Mouse (Mus musculus): ENCODE measurements around the gene Heatr3. TPM values are rescaled to one million over a fixed set of nuclear protein-coding genes. Genes with fewer than 3 reads are reported as not detected.
"Not testable (repeated sequence)": the region's sequence is repeated elsewhere in the genome, so short reads cannot be mapped to it uniquely, and the experiment has no call there.

Gene Heatr3
- total and polyA plus RNA-seq, 2 experiments from 2014 or later: 28.5 to 29.2 TPM

DNA sequence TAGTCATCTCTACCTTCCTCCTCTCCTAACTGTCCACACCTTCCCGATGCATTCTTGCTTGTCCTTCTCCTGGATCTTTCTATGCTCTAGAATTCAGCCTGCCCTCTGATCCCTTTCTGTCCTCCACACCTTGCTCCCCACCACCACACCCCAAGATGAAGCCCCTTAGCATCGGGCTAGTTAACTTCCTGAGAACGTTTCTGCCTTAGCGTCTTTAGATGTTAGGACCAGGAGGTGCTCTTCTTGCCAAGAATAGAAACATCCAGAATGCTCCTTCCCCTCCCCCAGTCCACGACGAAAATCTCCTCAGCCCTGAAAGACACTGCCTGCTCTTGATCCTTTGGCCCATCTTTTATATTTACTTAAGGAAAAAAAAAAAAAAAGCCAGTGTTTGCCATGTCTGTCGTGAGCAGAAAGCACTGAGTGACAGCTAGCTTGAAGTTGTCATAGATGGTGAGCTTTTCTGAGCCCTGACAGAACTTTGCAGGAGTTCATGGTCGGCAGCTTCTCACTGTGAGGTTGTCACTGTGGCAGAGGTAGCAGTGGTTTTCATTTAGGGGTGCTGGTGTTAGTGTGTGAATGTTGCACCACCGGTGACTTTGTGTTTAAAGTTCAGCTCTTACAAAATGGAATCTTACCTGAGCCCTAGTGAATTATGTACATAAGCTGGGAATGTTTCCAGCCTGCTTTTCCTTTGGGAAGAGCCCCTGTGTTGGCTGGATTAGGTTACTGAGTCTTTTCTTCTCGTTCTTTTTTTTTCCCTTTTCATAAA is 63.3 kb downstream of the Heatr3 start:
- peak overlapping the region; percentile 87 for H3K4me2 ChIP-seq (ENCODE audit: low read depth, low read length)
- 16% methylated on average over 10 of the region's 10 CpGs for WGBS
- peak overlapping the region; percentile 88 for H3K9ac ChIP-seq (replicated peaks; ENCODE audit: low read length)
- no peak for TF ChIP-seq CTCF (IDR thresholded peaks at IDR 0.05; ENCODE audit: low read depth)
- DNase-seq (ENCODE audit: low spot score): no peak
- no peaks in the 10 kb centered on the region for H3K27me3 ChIP-seq (ENCODE audit: insufficient read depth, low read length)
- H3K9me3 ChIP-seq (ENCODE audit: low read length): no peaks in the 10 kb centered on the region
- ATAC-seq: no peak
- H3K27ac ChIP-seq: no peak overlapping the region
- no peaks in the 10 kb centered on the region for H3K36me3 ChIP-seq (ENCODE audit: insufficient read depth, low read length)
- H3K4me1 ChIP-seq (ENCODE audit: insufficient read depth, low read length): peaks cover 19% of the 10 kb centered on the region
- peak overlapping the region; percentile 91 for H3K4me3 ChIP-seq (ENCODE audit: low read length)

GRCm38 (mm10) chr8:88201641-88202040 is 64.0 kb downstream of the Heatr3 start:
- H3K9me3 ChIP-seq (ENCODE audit: low read length): no peaks in the 10 kb centered on the region
- no peak overlapping the region for H3K9ac ChIP-seq (replicated peaks; ENCODE audit: low read length)
- no peak overlapping the region for H3K27ac ChIP-seq
- no peak for DNase-seq (ENCODE audit: low spot score)
- peak overlapping the region; percentile 87 for H3K4me2 ChIP-seq (ENCODE audit: low read depth, low read length)
- TF ChIP-seq CTCF (IDR thresholded peaks at IDR 0.05; ENCODE audit: low read depth): no peak
- peaks cover 19% of the 10 kb centered on the region for H3K4me1 ChIP-seq (ENCODE audit: insufficient read depth, low read length)
- no peaks in the 10 kb centered on the region for H3K36me3 ChIP-seq (ENCODE audit: insufficient read depth, low read length)
- WGBS: 46% methylated on average over 3 of the region's 3 CpGs
- H3K4me3 ChIP-seq (ENCODE audit: low read length): peak overlapping the region; percentile 91
- ATAC-seq: no peak
- no peaks in the 10 kb centered on the region for H3K27me3 ChIP-seq (ENCODE audit: insufficient read depth, low read length)

DNA sequence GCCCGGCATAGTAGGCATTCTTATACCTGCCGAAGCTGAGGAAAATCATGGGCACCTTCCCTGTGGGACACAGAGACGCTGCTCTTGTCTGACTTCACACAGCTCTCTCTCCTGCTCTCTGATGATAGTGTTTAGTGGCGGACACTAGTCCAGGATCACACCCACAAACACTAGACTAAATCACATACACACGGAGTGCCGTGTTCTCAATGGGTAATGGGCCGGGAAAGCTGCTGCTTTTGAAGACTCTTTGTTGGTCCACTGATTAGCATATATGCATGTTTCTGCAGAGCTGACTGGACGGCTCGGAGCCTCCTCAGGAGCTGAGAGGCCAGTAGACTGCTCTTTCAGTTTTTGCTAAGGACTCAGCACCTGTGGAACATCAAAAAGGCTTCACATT is 68.4 kb downstream of the Heatr3 start:
- TF ChIP-seq CTCF (IDR thresholded peaks at IDR 0.05; ENCODE audit: low read depth): no peak
- H3K27ac ChIP-seq: no peak overlapping the region
- ATAC-seq (no peak), DNase-seq (ENCODE audit: low spot score) (no peak)
- no peaks in the 10 kb centered on the region for H3K36me3 ChIP-seq (ENCODE audit: insufficient read depth, low read length)
- no peak overlapping the region for H3K4me3 ChIP-seq (ENCODE audit: low read length)
- no peak overlapping the region for H3K4me2 ChIP-seq (ENCODE audit: low read depth, low read length)
- peaks cover 12% of the 10 kb centered on the region for H3K4me1 ChIP-seq (ENCODE audit: insufficient read depth, low read length)
- 55% methylated on average over 9 of the region's 9 CpGs for WGBS
- no peaks in the 10 kb centered on the region for H3K27me3 ChIP-seq (ENCODE audit: insufficient read depth, low read length)
- H3K9ac ChIP-seq (replicated peaks; ENCODE audit: low read length): no peak overlapping the region
- H3K9me3 ChIP-seq (ENCODE audit: low read length): no peaks in the 10 kb centered on the region

DNA sequence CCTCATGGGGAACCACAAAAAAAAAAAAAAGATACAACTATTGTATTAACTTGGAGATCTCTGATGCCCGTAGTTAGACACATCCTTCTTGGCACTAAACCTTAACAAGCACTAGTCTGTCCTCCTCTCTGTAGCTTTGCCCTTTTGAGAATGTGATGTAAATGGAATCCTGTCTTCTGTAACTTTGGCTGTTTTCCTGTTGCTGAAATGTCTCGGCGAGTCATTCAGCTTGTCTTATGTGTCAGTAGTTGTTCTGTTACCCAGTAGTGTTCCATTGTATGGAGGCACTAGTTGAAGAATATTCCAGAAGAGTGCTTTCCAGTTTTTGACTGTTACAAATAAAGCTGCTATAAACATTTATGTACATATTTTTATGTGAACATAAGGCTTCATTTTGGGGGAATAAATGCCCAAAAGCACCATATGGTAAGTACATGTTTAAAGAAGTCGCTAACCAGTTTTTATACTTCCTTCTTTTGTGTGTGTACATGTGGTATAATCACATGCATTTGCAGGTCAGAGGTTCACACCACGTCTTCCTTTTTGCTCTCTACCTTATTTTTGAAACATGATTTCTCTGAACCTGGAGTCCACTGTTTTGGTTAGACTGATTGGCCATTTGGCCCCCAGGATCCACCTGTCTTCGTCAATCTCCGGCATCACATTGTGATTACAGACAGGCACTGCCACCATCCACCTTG is 69.6 kb downstream of the Heatr3 start:
- no peak for DNase-seq (ENCODE audit: low spot score)
- no peak for TF ChIP-seq CTCF (IDR thresholded peaks at IDR 0.05; ENCODE audit: low read depth)

DNA sequence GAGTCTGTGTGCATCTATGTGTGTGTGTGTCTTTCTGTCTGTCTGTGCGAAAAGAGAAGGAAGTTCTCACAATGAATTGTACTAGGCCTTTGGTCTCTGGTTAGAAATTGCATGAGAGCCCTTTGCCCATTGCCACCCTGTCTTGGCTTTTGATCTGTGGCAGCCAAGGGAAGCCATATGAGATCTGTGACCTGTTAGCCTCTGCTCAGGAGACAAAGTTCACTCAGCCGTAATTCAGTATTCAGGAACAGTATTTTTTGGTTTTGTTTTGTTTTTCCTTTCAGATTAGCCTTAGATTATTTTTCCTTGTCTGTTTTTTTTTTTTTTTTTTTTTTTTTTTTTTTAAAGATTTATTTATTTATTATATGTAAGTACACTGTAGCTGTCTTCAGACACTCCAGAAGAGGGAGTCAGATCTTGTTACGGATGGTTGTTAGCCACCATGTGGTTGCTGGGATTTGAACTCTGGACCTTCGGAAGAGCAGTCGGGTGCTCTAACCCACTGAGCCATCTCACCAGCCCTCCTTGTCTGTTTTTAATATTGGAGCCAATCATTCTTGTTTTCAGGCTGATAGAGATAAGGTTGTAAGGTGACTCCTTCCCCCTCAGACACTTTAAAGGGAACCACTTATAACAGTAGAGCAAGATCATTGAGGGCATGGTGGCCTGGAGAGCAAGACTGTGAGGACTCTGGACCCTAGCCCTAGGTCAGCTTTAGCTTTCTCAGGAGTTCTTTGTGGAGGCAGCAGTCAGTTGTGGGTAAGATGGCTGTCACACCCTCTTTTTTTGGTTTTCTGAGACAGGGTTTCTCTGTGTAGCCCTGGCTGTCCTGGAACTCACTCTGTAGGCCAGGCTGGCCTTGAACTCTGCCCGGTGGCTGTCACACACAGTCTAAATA is 72.5 kb downstream of the Heatr3 start:
- H3K9me3 ChIP-seq (ENCODE audit: low read length); DNase-seq (ENCODE audit: low spot score): not testable (repeated sequence)

More for the DNA sequence above, 69.6 kb downstream of the Heatr3 start:
- WGBS: 80% methylated on average over 7 of the region's 7 CpGs
- Histone ChIP-seq H3K4me3 (ENCODE audit: low read length) (no peak overlapping the region), H3K4me2 (ENCODE audit: low read depth, low read length) (no peak overlapping the region), H3K27me3 (ENCODE audit: insufficient read depth, low read length) (no peaks in the 10 kb centered on the region), H3K4me1 (ENCODE audit: insufficient read depth, low read length) (no peaks in the 10 kb centered on the region), H3K9ac (replicated peaks; ENCODE audit: low read length) (no peak overlapping the region), H3K27ac (no peak overlapping the region), H3K36me3 (ENCODE audit: insufficient read depth, low read length) (no peaks in the 10 kb centered on the region), H3K9me3 (ENCODE audit: low read length) (no peaks in the 10 kb centered on the region)
- ATAC-seq: no peak

DNA sequence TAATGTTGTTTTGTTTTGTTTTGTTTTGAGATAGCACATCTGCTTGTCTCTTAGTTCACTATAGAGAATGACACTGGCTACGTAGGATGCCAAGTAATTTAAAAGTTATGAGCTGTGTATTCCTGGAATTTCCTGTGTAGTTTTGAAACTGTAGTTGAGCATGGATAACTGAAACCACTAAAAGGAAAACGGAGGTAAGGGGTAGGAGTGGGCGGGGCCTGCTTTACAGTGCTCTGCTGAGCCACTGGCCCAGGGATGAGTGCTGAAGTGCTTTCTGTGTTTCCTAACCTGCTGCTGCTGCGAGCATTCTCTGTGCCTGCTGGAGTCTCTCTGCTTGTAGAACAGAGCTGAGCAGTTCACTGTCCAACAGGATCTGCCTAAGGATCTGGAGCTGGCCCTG is 83.7 kb downstream of the Heatr3 start:
- no peak for ATAC-seq
- Histone ChIP-seq H3K9ac (replicated peaks; ENCODE audit: low read length) (no peak overlapping the region), H3K4me2 (ENCODE audit: low read depth, low read length) (no peak overlapping the region), H3K9me3 (ENCODE audit: low read length) (no peaks in the 10 kb centered on the region), H3K4me1 (ENCODE audit: insufficient read depth, low read length) (no peaks in the 10 kb centered on the region), H3K4me3 (ENCODE audit: low read length) (no peak overlapping the region), H3K36me3 (ENCODE audit: insufficient read depth, low read length) (no peaks in the 10 kb centered on the region), H3K27ac (no peak overlapping the region), H3K27me3 (ENCODE audit: insufficient read depth, low read length) (no peaks in the 10 kb centered on the region)
- no peak for DNase-seq (ENCODE audit: low spot score)
- no peak for TF ChIP-seq CTCF (IDR thresholded peaks at IDR 0.05; ENCODE audit: low read depth)
- 70% methylated on average over 4 of the region's 4 CpGs for WGBS

More for the DNA sequence above, 72.5 kb downstream of the Heatr3 start:
- WGBS: 88% methylated on average over 5 of the region's 6 CpGs
- H3K4me1 ChIP-seq (ENCODE audit: insufficient read depth, low read length); H3K27ac ChIP-seq; ATAC-seq; H3K4me3 ChIP-seq (ENCODE audit: low read length); H3K36me3 ChIP-seq (ENCODE audit: insufficient read depth, low read length); H3K4me2 ChIP-seq (ENCODE audit: low read depth, low read length); H3K9ac ChIP-seq (replicated peaks; ENCODE audit: low read length); H3K27me3 ChIP-seq (ENCODE audit: insufficient read depth, low read length): not testable (repeated sequence)

Small RNAs within 50 kb of the gene (microRNA-seq; reads per million reads assigned to microRNA genes)
- 0.88 to 2.1 reads per million in 2 experiments for gene Mir7071

Other genes with a start within 250 kb of the Heatr3 start
- 73.6 and 74.8 TPM in 2 replicates for gene Zfp423, start 178.3 kb upstream of the Heatr3 start, total RNA-seq (2014; rRNA removed)
- 22.2 and 22.3 TPM in 2 replicates for gene Zfp423, start 178.3 kb upstream of the Heatr3 start, polyA plus RNA-seq (2015; fragmentation: Nextera tagmentation; extraction: Ambion mirVana)
- 12.3 and 21.3 TPM in 2 replicates for gene Cnep1r1, start 19.1 kb upstream of the Heatr3 start, total RNA-seq (2014; rRNA removed)
- gene Cnep1r1, start 19.1 kb upstream of the Heatr3 start, polyA plus RNA-seq (2015; fragmentation: Nextera tagmentation; extraction: Ambion mirVana): 26.6 and 28.5 TPM in 2 replicates
- gene Tent4b, start 61.4 kb downstream of the Heatr3 start, total RNA-seq (2014; rRNA removed): 20.3 and 33.6 TPM in 2 replicates
- 7.9 and 8.4 TPM in 2 replicates for gene Tent4b, start 61.4 kb downstream of the Heatr3 start, polyA plus RNA-seq (2015; fragmentation: Nextera tagmentation; extraction: Ambion mirVana)
- 21.2 and 23.2 TPM in 2 replicates for gene Adcy7, start 134.5 kb downstream of the Heatr3 start, total RNA-seq (2014; rRNA removed)
- 7.6 and 8.6 TPM in 2 replicates for gene Adcy7, start 134.5 kb downstream of the Heatr3 start, polyA plus RNA-seq (2015; fragmentation: Nextera tagmentation; extraction: Ambion mirVana)
- gene Brd7, start 224.3 kb downstream of the Heatr3 start, total RNA-seq (2014; rRNA removed): 12.6 and 15.5 TPM in 2 replicates
- 57.8 and 65.5 TPM in 2 replicates for gene Brd7, start 224.3 kb downstream of the Heatr3 start, polyA plus RNA-seq (2015; fragmentation: Nextera tagmentation; extraction: Ambion mirVana)

Measured in hindbrain, postnatal 0 days (tissue).